Mouse (Mus musculus): ENCODE results near the gene Zbtb39.

GRCm38 (mm10) chr10:127734434-127734833 lies 4.9 kb upstream of the Zbtb39 start:
- TF ChIP-seq CTCF (IDR thresholded peaks at IDR 0.05; ENCODE audit: insufficient read depth, low read length) (peak; percentile 51; the same call in 1 of the 2 replicates), POLR2A (IDR thresholded peaks at IDR 0.05; ENCODE audit: borderline replicate concordance, extremely low read depth, low read depth, low read length) (no peak)
